Comparison of ENCODE assay signal across 12 mouse cellular contexts in the genomic region with DNA sequence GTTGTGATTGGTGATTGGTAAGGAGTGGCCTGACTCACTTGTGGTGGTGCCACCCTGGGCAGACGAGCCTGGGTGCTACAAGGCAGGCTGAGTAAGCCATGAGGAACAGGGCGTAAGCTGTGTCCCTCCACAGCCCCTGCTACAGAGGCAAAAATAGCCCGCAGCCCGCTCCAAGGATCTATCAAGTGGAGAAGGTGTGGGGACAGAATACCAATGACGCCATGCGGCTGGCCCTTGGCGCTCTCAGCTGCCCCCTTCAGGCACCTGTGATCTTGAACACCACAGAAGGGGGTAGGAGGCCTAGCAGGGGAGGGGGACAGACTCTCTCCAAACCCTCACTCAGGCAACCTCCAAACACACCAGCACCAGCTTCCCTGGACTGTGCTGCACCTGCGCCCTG. TPM values are rescaled to one million over a fixed set of nuclear protein-coding genes. Genes with fewer than 3 reads are reported as not detected.
A peak's percentile ranks its signal among the peaks of the same experiment; 100 is the strongest.
DNase-seq lines count a peak whose midpoint lies in the region; ATAC-seq and TF ChIP-seq lines count a peak whose summit lies in the region.
"Had no signal": no experiment of that assay in that cellular context is flagged by ENCODE, and none has a peak within 500 bp of the region (broad histone marks: within the 10 kb centered on the region; RNA-seq: fewer than 3 reads in every experiment).

No protein-coding gene starts in this region.

- no peak for DNase-seq in liver, embryonic 14.5 days (ENCODE audit: low read depth in 3 of 3, low spot score in 3 of 3)
- peak; percentile 56 to 73 for DNase-seq in heart, adult 2 months
- peak; percentile 76 for DNase-seq in heart, postnatal 0 days (ENCODE audit: low spot score)
- DNase-seq in adrenal gland, adult 18-20 months (ENCODE audit: low spot score in 2 of 2) = no peak
- DNase-seq in forebrain, embryonic 14.5 days (ENCODE audit: low spot score) = no peak
- DNase-seq: cerebellum, adult 11 months had no signal

- no peak overlapping the region for H3K4me2 ChIP-seq in liver, embryonic 14.5 days (ENCODE audit: low read depth)
- no peak overlapping the region for H3K4me2 ChIP-seq in liver, embryonic 12.5 days
- H3K4me2 ChIP-seq in heart, postnatal 0 days (ENCODE audit: low read depth, low read length) = no peak overlapping the region
- H3K4me2 ChIP-seq in forebrain, embryonic 14.5 days (ENCODE audit: low read length) = no peak overlapping the region
- H3K4me2 ChIP-seq: forebrain, embryonic 15.5 days; limb, embryonic 15.5 days; lung, embryonic 15.5 days had no signal

- intact Hi-C loops in heart, adult 2 months (cut with DNase I) = no loop called here

- 86% methylated on average over 8 of the region's 8 CpGs for WGBS in liver, embryonic 14.5 days (ENCODE audit: insufficient replicate concordance)
- 92% methylated on average over 8 of the region's 8 CpGs for WGBS in liver, embryonic 12.5 days (ENCODE audit: insufficient replicate concordance)
- WGBS in heart, adult 2 months = 70% methylated on average over 8 of the region's 8 CpGs
- 52% methylated on average over 8 of the region's 8 CpGs for WGBS in heart, postnatal 0 days
- WGBS in forebrain, embryonic 14.5 days = 86% methylated on average over 8 of the region's 8 CpGs

- no peaks in the 10 kb centered on the region for H3K4me1 ChIP-seq in liver, embryonic 14.5 days (replicated peaks; ENCODE audit: control insufficient read depth in 2 of 2, insufficient read depth in 2 of 2, low read length in 1 of 2)
- no peaks in the 10 kb centered on the region for H3K4me1 ChIP-seq in liver, embryonic 12.5 days
- H3K4me1 ChIP-seq in ES-Bruce4 (ENCODE audit: control insufficient read depth, insufficient read depth, low read length) = no peaks in the 10 kb centered on the region
- no peaks in the 10 kb centered on the region for H3K4me1 ChIP-seq in heart, adult 2 months (ENCODE audit: control insufficient read depth, insufficient read depth, low read length)
- H3K4me1 ChIP-seq in heart, postnatal 0 days (ENCODE audit: control insufficient read depth, insufficient read depth) = peaks cover 26% of the 10 kb centered on the region
- no peaks in the 10 kb centered on the region for H3K4me1 ChIP-seq in forebrain, embryonic 14.5 days (ENCODE audit: control insufficient read depth, insufficient read depth, low read length)
- H3K4me1 ChIP-seq: forebrain, embryonic 15.5 days; limb, embryonic 15.5 days; lung, embryonic 15.5 days had no signal

- TF ChIP-seq EP300 in liver, embryonic 14.5 days (IDR thresholded peaks at IDR 0.05; ENCODE audit: low read depth) = no peak
- TF ChIP-seq EP300 in ES-Bruce4 (IDR thresholded peaks at IDR 0.05; ENCODE audit: insufficient read depth, low read depth, low read length) = no peak
- TF ChIP-seq EP300 in heart, adult 2 months (IDR thresholded peaks at IDR 0.05; ENCODE audit: insufficient read depth, low read depth, low read length) = 0 out of 2 replicates have a peak, but pooled peaks have one; percentile 47
- no peak for TF ChIP-seq EP300 in heart, postnatal 0 days (IDR thresholded peaks at IDR 0.05; ENCODE audit: low read depth)

- 0 out of 2 replicates have a peak, but pooled peaks have one; percentile 19 for TF ChIP-seq CTCF in liver, embryonic 14.5 days (IDR thresholded peaks at IDR 0.05; ENCODE audit: low read depth)
- peak; percentile 26 for TF ChIP-seq CTCF in ES-Bruce4 (IDR thresholded peaks at IDR 0.05; ENCODE audit: low read depth, low read length)
- TF ChIP-seq CTCF in heart, adult 2 months (IDR thresholded peaks at IDR 0.05) = peak; percentile 61
- TF ChIP-seq CTCF in heart, postnatal 0 days (IDR thresholded peaks at IDR 0.05; ENCODE audit: low read depth) = peak; percentile 52

- no peak for ATAC-seq in liver, embryonic 14.5 days (ENCODE audit: insufficient read depth)
- ATAC-seq in liver, embryonic 12.5 days = no peak
- ATAC-seq in heart, postnatal 0 days (ENCODE audit: insufficient read depth, low read depth) = peak; percentile 90
- ATAC-seq in forebrain, embryonic 14.5 days = no peak
- ATAC-seq: forebrain, embryonic 15.5 days had no signal

- no peaks in the 10 kb centered on the region for H3K27me3 ChIP-seq in liver, embryonic 14.5 days (ENCODE audit: control insufficient read depth, insufficient read depth, low read length)
- no peaks in the 10 kb centered on the region for H3K27me3 ChIP-seq in liver, embryonic 12.5 days (replicated peaks)
- no peaks in the 10 kb centered on the region for H3K27me3 ChIP-seq in ES-Bruce4 (ENCODE audit: control insufficient read depth, insufficient read depth, low read length, poor library complexity, severe bottlenecking)
- H3K27me3 ChIP-seq in heart, adult 2 months (ENCODE audit: control insufficient read depth, insufficient read depth, low read length) = no peaks in the 10 kb centered on the region
- no peaks in the 10 kb centered on the region for H3K27me3 ChIP-seq in heart, postnatal 0 days (ENCODE audit: control insufficient read depth, insufficient read depth, low read length)
- no peaks in the 10 kb centered on the region for H3K27me3 ChIP-seq in forebrain, embryonic 14.5 days (replicated peaks; ENCODE audit: control insufficient read depth, insufficient read depth, low read length)
- H3K27me3 ChIP-seq: forebrain, embryonic 15.5 days; limb, embryonic 15.5 days; lung, embryonic 15.5 days; megakaryocyte, embryonic 14.5 days had no signal

- H3K36me3 ChIP-seq in liver, embryonic 14.5 days (replicated peaks; ENCODE audit: control insufficient read depth, insufficient read depth, low read depth) = peaks cover 43% of the 10 kb centered on the region
- peaks cover 96% of the 10 kb centered on the region for H3K36me3 ChIP-seq in liver, embryonic 12.5 days
- peaks cover 21% of the 10 kb centered on the region for H3K36me3 ChIP-seq in ES-Bruce4 (ENCODE audit: control insufficient read depth, insufficient read depth, low read length, poor library complexity, severe bottlenecking)
- no peaks in the 10 kb centered on the region for H3K36me3 ChIP-seq in heart, adult 2 months (ENCODE audit: control insufficient read depth, insufficient read depth, low read length)
- H3K36me3 ChIP-seq in heart, postnatal 0 days (replicated peaks; ENCODE audit: control insufficient read depth, insufficient read depth, low read length) = peaks cover 47% of the 10 kb centered on the region
- H3K36me3 ChIP-seq in forebrain, embryonic 14.5 days (ENCODE audit: control insufficient read depth, insufficient read depth, low read length) = peaks cover 74% of the 10 kb centered on the region

- no peaks in the 10 kb centered on the region for H3K9me3 ChIP-seq in liver, embryonic 14.5 days (ENCODE audit: control insufficient read depth, low read length)
- H3K9me3 ChIP-seq in liver, embryonic 12.5 days (replicated peaks) = no peaks in the 10 kb centered on the region
- no peaks in the 10 kb centered on the region for H3K9me3 ChIP-seq in ES-Bruce4 (replicated peaks; ENCODE audit: control insufficient read depth, insufficient read depth, low read length, poor library complexity, severe bottlenecking)
- H3K9me3 ChIP-seq in heart, postnatal 0 days (replicated peaks; ENCODE audit: control insufficient read depth, low read length) = no peaks in the 10 kb centered on the region
- H3K9me3 ChIP-seq in forebrain, embryonic 14.5 days (replicated peaks; ENCODE audit: control insufficient read depth, low read length) = no peaks in the 10 kb centered on the region
- H3K9me3 ChIP-seq: forebrain, embryonic 15.5 days; limb, embryonic 15.5 days; lung, embryonic 15.5 days; megakaryocyte, embryonic 14.5 days had no signal

- no peaks in the 10 kb centered on the region for H3K79me2 ChIP-seq in heart, adult 2 months (replicated peaks; ENCODE audit: control insufficient read depth, insufficient read depth, low read length)

- TF ChIP-seq POLR2A in ES-Bruce4 (IDR thresholded peaks at IDR 0.05; ENCODE audit: insufficient read depth, low read length) = no peak
- TF ChIP-seq POLR2A in heart, adult 2 months (IDR thresholded peaks at IDR 0.05; ENCODE audit: insufficient read depth, low read depth, low read length) = no peak

- no peak overlapping the region for H3K4me3 ChIP-seq in liver, embryonic 14.5 days (ENCODE audit: insufficient read depth in 1 of 2, low read depth in 2 of 2, low read length in 2 of 2)
- H3K4me3 ChIP-seq in liver, embryonic 12.5 days = no peak overlapping the region
- no peak overlapping the region for H3K4me3 ChIP-seq in ES-Bruce4 (ENCODE audit: low read depth, low read length)
- no peak overlapping the region for H3K4me3 ChIP-seq in heart, adult 2 months
- no peak overlapping the region for H3K4me3 ChIP-seq in heart, postnatal 0 days (ENCODE audit: low read depth, low read length)
- no peak overlapping the region for H3K4me3 ChIP-seq in forebrain, embryonic 14.5 days (ENCODE audit: low read depth, low read length)
- H3K4me3 ChIP-seq: forebrain, embryonic 15.5 days; limb, embryonic 15.5 days; lung, embryonic 15.5 days; megakaryocyte, embryonic 14.5 days had no signal

- no peak overlapping the region for H3K27ac ChIP-seq in liver, embryonic 14.5 days
- H3K27ac ChIP-seq in liver, embryonic 12.5 days = no peak overlapping the region
- no peak overlapping the region for H3K27ac ChIP-seq in ES-Bruce4 (ENCODE audit: insufficient read depth, low read length)
- H3K27ac ChIP-seq in heart, adult 2 months = peak overlapping the region; percentile 66
- peak overlapping the region; percentile 90 for H3K27ac ChIP-seq in heart, postnatal 0 days (ENCODE audit: low read depth)
- no peak overlapping the region for H3K27ac ChIP-seq in forebrain, embryonic 14.5 days (ENCODE audit: low read depth, low read length)
- H3K27ac ChIP-seq: forebrain, embryonic 15.5 days; limb, embryonic 15.5 days; lung, embryonic 15.5 days had no signal

- no peak overlapping the region for H3K9ac ChIP-seq in liver, embryonic 14.5 days (replicated peaks)
- no peak overlapping the region for H3K9ac ChIP-seq in liver, embryonic 12.5 days
- no peak overlapping the region for H3K9ac ChIP-seq in ES-Bruce4 (ENCODE audit: low read depth, poor library complexity, severe bottlenecking)
- H3K9ac ChIP-seq in heart, adult 2 months (ENCODE audit: low read depth, low read length) = no peak overlapping the region
- no peak overlapping the region for H3K9ac ChIP-seq in heart, postnatal 0 days (replicated peaks; ENCODE audit: low read depth, low read length)
- H3K9ac ChIP-seq in forebrain, embryonic 14.5 days (ENCODE audit: low read length) = no peak overlapping the region
- H3K9ac ChIP-seq: forebrain, embryonic 15.5 days; limb, embryonic 15.5 days; lung, embryonic 15.5 days had no signal

RNA-seq across cellular contexts. Expression of a gene that starts 15.3 kb away (rescaled TPM):
- polyA plus RNA-seq in liver, embryonic 14.5 days (2012; rRNA removed) = 15.5 TPM in 2 replicates
- polyA plus RNA-seq in liver, embryonic 14.5 days (2014; fragmentation: Nextera tagmentation; extraction: Ambion mirVana) = 16.9 TPM in 2 replicates
- 31.0 and 33.6 TPM in 2 replicates for polyA plus RNA-seq in liver, embryonic 12.5 days (2016; fragmentation: Nextera tagmentation; extraction: Ambion mirVana)
- polyA plus RNA-seq in ES-Bruce4 (2011; ENCODE audit: insufficient read depth, insufficient read length, low read depth, missing spikeins) = 25.4 and 26.4 TPM in 2 replicates
- 10 to 100 TPM in 1 of 2 experiments, 1 to 10 TPM in 1; 9.4 to 12.2 TPM for total RNA-seq in heart, adult 2 months (2021)
- 10.1 and 12.4 TPM in 2 replicates for polyA plus RNA-seq in heart, adult 2 months (2012; rRNA removed)
- 10.1 and 20.6 TPM in 2 replicates for total RNA-seq in heart, postnatal 0 days (2014; rRNA removed; ENCODE audit: low replicate concordance)
- 15.0 and 15.1 TPM in 2 replicates for polyA plus RNA-seq in heart, postnatal 0 days (2015; fragmentation: Nextera tagmentation; extraction: Ambion mirVana)
- total RNA-seq in adrenal gland, adult 18-20 months (2021) = 10 to 100 TPM; 11.4 to 12.9 TPM
- 29.2 and 32.4 TPM in 2 replicates for polyA plus RNA-seq in forebrain, embryonic 14.5 days (2014; fragmentation: Nextera tagmentation; extraction: Ambion mirVana)

RNA-seq across cellular contexts. Expression of a gene that starts 15.4 kb away (rescaled TPM):
- 12.8 and 18.4 TPM in 2 replicates for polyA plus RNA-seq in liver, embryonic 14.5 days (2012; rRNA removed)
- 23.2 and 26.3 TPM in 2 replicates for polyA plus RNA-seq in liver, embryonic 14.5 days (2014; fragmentation: Nextera tagmentation; extraction: Ambion mirVana)
- polyA plus RNA-seq in liver, embryonic 12.5 days (2016; fragmentation: Nextera tagmentation; extraction: Ambion mirVana) = 34.6 and 36.3 TPM in 2 replicates
- polyA plus RNA-seq in ES-Bruce4 (2011; ENCODE audit: insufficient read depth, insufficient read length, low read depth, missing spikeins) = 39.4 and 40.9 TPM in 2 replicates
- 10 to 100 TPM in 1 of 2 experiments, 1 to 10 TPM in 1; 6.5 to 10.0 TPM for total RNA-seq in heart, adult 2 months (2021)
- polyA plus RNA-seq in heart, adult 2 months (2012; rRNA removed) = 8.7 and 12.4 TPM in 2 replicates
- total RNA-seq in heart, postnatal 0 days (2014; rRNA removed; ENCODE audit: low replicate concordance) = 11.3 and 31.0 TPM in 2 replicates
- polyA plus RNA-seq in heart, postnatal 0 days (2015; fragmentation: Nextera tagmentation; extraction: Ambion mirVana) = 17.4 and 18.1 TPM in 2 replicates
- 10 to 100 TPM; 13.5 to 17.6 TPM for total RNA-seq in adrenal gland, adult 18-20 months (2021)
- 18.3 and 24.5 TPM in 2 replicates for polyA plus RNA-seq in forebrain, embryonic 14.5 days (2014; fragmentation: Nextera tagmentation; extraction: Ambion mirVana)

RNA-seq across cellular contexts. Expression of a gene that starts 25.7 kb away (rescaled TPM):
- polyA plus RNA-seq in liver, embryonic 14.5 days (2012; rRNA removed) = 5.0 and 6.6 TPM in 2 replicates
- 9.5 and 10.7 TPM in 2 replicates for polyA plus RNA-seq in liver, embryonic 14.5 days (2014; fragmentation: Nextera tagmentation; extraction: Ambion mirVana)
- 12.0 and 14.7 TPM in 2 replicates for polyA plus RNA-seq in liver, embryonic 12.5 days (2016; fragmentation: Nextera tagmentation; extraction: Ambion mirVana)
- polyA plus RNA-seq in ES-Bruce4 (2011; ENCODE audit: insufficient read depth, insufficient read length, low read depth, missing spikeins) = 5.6 and 8.8 TPM in 2 replicates
- 10 to 100 TPM; 11.0 to 12.5 TPM for total RNA-seq in heart, adult 2 months (2021)
- polyA plus RNA-seq in heart, adult 2 months (2012; rRNA removed) = 10.9 and 15.2 TPM in 2 replicates
- 13.9 and 19.5 TPM in 2 replicates for total RNA-seq in heart, postnatal 0 days (2014; rRNA removed; ENCODE audit: low replicate concordance)
- polyA plus RNA-seq in heart, postnatal 0 days (2015; fragmentation: Nextera tagmentation; extraction: Ambion mirVana) = 16.9 and 17.8 TPM in 2 replicates
- 10 to 100 TPM; 13.3 to 14.8 TPM for total RNA-seq in adrenal gland, adult 18-20 months (2021)
- polyA plus RNA-seq in forebrain, embryonic 14.5 days (2014; fragmentation: Nextera tagmentation; extraction: Ambion mirVana) = 24.5 and 28.3 TPM in 2 replicates

Comparison
In these comparisons a context has a peak if more than half of its experiments do, and no peak if none do; other contexts are left out.
1. DNase-seq: peak in heart, adult 2 months (2 of 2) and heart, postnatal 0 days (single experiment); none in liver, embryonic 14.5 days (0 of 3), adrenal gland, adult 18-20 months (0 of 2) and forebrain, embryonic 14.5 days (single experiment).
2. H3K27ac ChIP-seq: peak in heart, adult 2 months (single experiment) and heart, postnatal 0 days (single experiment); none in liver, embryonic 14.5 days (single experiment), liver, embryonic 12.5 days (single experiment), ES-Bruce4 (single experiment) and forebrain, embryonic 14.5 days (single experiment).
3. Peak in every context shown above with its lines, with median percentiles within 50 percentile points of each other: CTCF ChIP-seq.